Mouse (Mus musculus) layer of hippocampus, adult 6 months (tissue): ENCODE data around the gene Atg4c. TPM values are rescaled to one million over a fixed set of nuclear protein-coding genes. Genes with fewer than 3 reads are reported as not detected.

Experiments
- long read RNA-seq, 2 experiments: library from polyadenylated mRNA; unstranded; transcript quantifications; one replicate each; pipeline ENCODE4 v2.0.0; 2019 to 2020
- polyA plus RNA-seq: library from polyadenylated mRNA; unstranded; fragments of <200 nt; fragmentation: Nextera tagmentation; gene quantifications from 2 replicates; pipeline ENCODE4 v1.2.3, GENCODE M21; 2021

Atg4c gene
- polyA plus RNA-seq = 23.3 and 23.4 TPM in 2 replicates
- long read RNA-seq, experiment 1, transcript Atg4c-201 (11 exons, 3,178 nt) = major isoform, 29 of 54 reads
- long read RNA-seq, experiment 1, partial matches to known transcripts = 10 of 54 reads
- long read RNA-seq, experiment 1, other reads (novel, unspliced or antisense) = 11 of 54 reads
- long read RNA-seq, experiment 2, transcript Atg4c-203 (11 exons, 2,792 nt) = minor isoform, 42 of 302 reads
- long read RNA-seq, experiment 2, transcript Atg4c-201 (11 exons, 3,178 nt) = major isoform, 165 of 302 reads
- long read RNA-seq, experiment 2, partial matches to known transcripts = 7 of 302 reads
- long read RNA-seq, experiment 2, other reads (novel, unspliced or antisense) = 88 of 302 reads

GRCm38 (mm10) chr4:99193810-99194582 is at the start of gene Atg4c:
Atg4c (plus strand) TSS chr4:99193934.

Other genes starting within 250 kb of the Atg4c start
- 0.26 and 0.41 TPM in 2 replicates for gene Angptl3, start 163.0 kb upstream of the Atg4c start, polyA plus RNA-seq
- gene Dock7, start 73.0 kb upstream of the Atg4c start, polyA plus RNA-seq = 5.0 and 5.6 TPM in 2 replicates
- gene Gm12689, start 102.0 kb downstream of the Atg4c start, polyA plus RNA-seq = 0.10 TPM in 1 of 2 replicates, not detected in the other